Mouse (Mus musculus) heart, postnatal 0 days (tissue): ENCODE data around the gene Cdk17.
A peak's percentile ranks its signal among the peaks of the same experiment; 100 is the strongest.

ENCODE experiments used
- CTCF ChIP-seq: IDR thresholded peaks from 2 replicates; pipeline ENCODE4 v1.5.1; 2016; ENCODE audit warnings: antibody characterized with exemption, control low read depth, low read depth
- EP300 ChIP-seq: IDR thresholded peaks from 2 replicates; pipeline ENCODE4 v1.6.1; 2016; ENCODE audit warnings: antibody characterized with exemption, low read depth

GRCm38 (mm10) chr10:93285489-93285888 is 124.8 kb downstream of the Cdk17 start:
- TF ChIP-seq CTCF (no peak), EP300 (peak; percentile 77; the same call in 1 of the 2 replicates)
